Mouse (Mus musculus): Measurements from ENCODE around the gene Ptpre.

- no peak for TF ChIP-seq CTCF (IDR thresholded peaks at IDR 0.05; ENCODE audit: borderline replicate concordance, extremely low read depth, insufficient read depth, insufficient read length)
- TF ChIP-seq POLR2A (IDR thresholded peaks at IDR 0.05; ENCODE audit: borderline replicate concordance, extremely low read depth, insufficient read depth, insufficient read length, poor library complexity, severe bottlenecking) = no peak
These were observed 25.6 kb upstream of the Ptpre start for GRCm38 (mm10) chr7:135511723-135512122.

All from brain, embryonic 14.5 days (tissue).